Mouse (Mus musculus): ENCODE measurements around the gene 2900011O08Rik. TPM values are rescaled to one million over a fixed set of nuclear protein-coding genes. Genes with fewer than 3 reads are reported as not detected.
"Not testable (repeated sequence)": the region's sequence is repeated elsewhere in the genome, so short reads cannot be mapped to it uniquely, and the experiment has no call there.

Gene 2900011O08Rik
- polyA plus RNA-seq, 1 experiment from 2014 or later, result 2.0 TPM

- Histone ChIP-seq H3K4me1 (ENCODE audit: control insufficient read depth, insufficient read depth, low read length) (no peaks in the 10 kb centered on the region), H3K27ac (ENCODE audit: low read length) (no peak overlapping the region), H3K36me3 (ENCODE audit: control insufficient read depth, insufficient read depth, low read length) (no peaks in the 10 kb centered on the region), H3K9me3 (replicated peaks; ENCODE audit: control insufficient read depth, low read length) (no peaks in the 10 kb centered on the region), H3K27me3 (ENCODE audit: control insufficient read depth, insufficient read depth, low read length) (no peaks in the 10 kb centered on the region), H3K9ac (ENCODE audit: low read length) (no peak overlapping the region), H3K4me3 (replicated peaks; ENCODE audit: low read length) (no peak overlapping the region), H3K4me2 (ENCODE audit: low read depth, low read length) (no peak overlapping the region)
- no peak for ATAC-seq (ENCODE audit: insufficient read depth, low FRiP score)
- 21% methylated on average over 1 of the region's 1 CpGs for WGBS
Observed at GRCm38 (mm10) chr16:13962053-13962452, 24.4 kb upstream of the 2900011O08Rik start.

- H3K4me1 ChIP-seq (ENCODE audit: control insufficient read depth, insufficient read depth, low read length), result no peaks in the 10 kb centered on the region
- no peaks in the 10 kb centered on the region for H3K9me3 ChIP-seq (replicated peaks; ENCODE audit: control insufficient read depth, low read length)
- no peaks in the 10 kb centered on the region for H3K36me3 ChIP-seq (ENCODE audit: control insufficient read depth, insufficient read depth, low read length)
- H3K9ac ChIP-seq (ENCODE audit: low read length), result no peak overlapping the region
- no peak overlapping the region for H3K27ac ChIP-seq (ENCODE audit: low read length)
- no peak overlapping the region for H3K4me3 ChIP-seq (replicated peaks; ENCODE audit: low read length)
- H3K27me3 ChIP-seq (ENCODE audit: control insufficient read depth, insufficient read depth, low read length), result no peaks in the 10 kb centered on the region
- no peak overlapping the region for H3K4me2 ChIP-seq (ENCODE audit: low read depth, low read length)
- no peak for ATAC-seq (ENCODE audit: insufficient read depth, low FRiP score)
- WGBS, result 40% methylated on average over 1 of the region's 1 CpGs
Observed at GRCm38 (mm10) chr16:13969096-13969495, 17.3 kb upstream of the 2900011O08Rik start.

DNA sequence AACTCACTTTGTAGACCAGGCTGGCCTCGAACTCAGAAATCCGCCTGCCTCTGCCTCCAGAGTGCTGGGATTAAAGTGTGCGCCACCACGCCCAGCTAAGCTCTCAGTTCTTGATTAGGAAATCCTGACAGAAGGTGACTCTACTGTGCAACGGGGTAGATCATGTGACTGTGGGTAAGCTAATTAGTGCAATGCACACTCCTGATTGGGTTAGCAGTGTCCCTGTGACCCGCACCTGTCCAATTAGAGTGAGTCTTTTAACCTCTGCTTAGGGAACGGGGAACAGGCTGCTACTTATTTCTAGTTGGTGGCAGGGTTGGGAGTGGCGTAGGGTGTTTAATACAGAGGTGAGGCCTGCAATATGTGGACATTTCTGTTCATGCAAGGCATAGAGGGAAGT is 14.4 kb upstream of the 2900011O08Rik start:
- no peak for ATAC-seq (ENCODE audit: insufficient read depth, low FRiP score)
- Histone ChIP-seq H3K27ac (ENCODE audit: low read length) (no peak overlapping the region), H3K9me3 (replicated peaks; ENCODE audit: control insufficient read depth, low read length) (no peaks in the 10 kb centered on the region), H3K9ac (ENCODE audit: low read length) (no peak overlapping the region), H3K4me2 (ENCODE audit: low read depth, low read length) (no peak overlapping the region), H3K36me3 (ENCODE audit: control insufficient read depth, insufficient read depth, low read length) (no peaks in the 10 kb centered on the region), H3K4me3 (replicated peaks; ENCODE audit: low read length) (no peak overlapping the region), H3K4me1 (ENCODE audit: control insufficient read depth, insufficient read depth, low read length) (no peaks in the 10 kb centered on the region), H3K27me3 (ENCODE audit: control insufficient read depth, insufficient read depth, low read length) (no peaks in the 10 kb centered on the region)
- 86% methylated on average over 8 of the region's 8 CpGs for WGBS

GRCm38 (mm10) chr16:13976358-13976896 is 10.0 kb upstream of the 2900011O08Rik start:
- ATAC-seq (ENCODE audit: insufficient read depth, low FRiP score); H3K9me3 ChIP-seq (replicated peaks; ENCODE audit: control insufficient read depth, low read length); H3K9ac ChIP-seq (ENCODE audit: low read length); H3K4me2 ChIP-seq (ENCODE audit: low read depth, low read length); H3K27me3 ChIP-seq (ENCODE audit: control insufficient read depth, insufficient read depth, low read length); H3K4me3 ChIP-seq (replicated peaks; ENCODE audit: low read length); H3K36me3 ChIP-seq (ENCODE audit: control insufficient read depth, insufficient read depth, low read length); H3K4me1 ChIP-seq (ENCODE audit: control insufficient read depth, insufficient read depth, low read length); H3K27ac ChIP-seq (ENCODE audit: low read length): not testable (repeated sequence)
- WGBS, result 88% methylated on average over 4 of the region's 4 CpGs

DNA sequence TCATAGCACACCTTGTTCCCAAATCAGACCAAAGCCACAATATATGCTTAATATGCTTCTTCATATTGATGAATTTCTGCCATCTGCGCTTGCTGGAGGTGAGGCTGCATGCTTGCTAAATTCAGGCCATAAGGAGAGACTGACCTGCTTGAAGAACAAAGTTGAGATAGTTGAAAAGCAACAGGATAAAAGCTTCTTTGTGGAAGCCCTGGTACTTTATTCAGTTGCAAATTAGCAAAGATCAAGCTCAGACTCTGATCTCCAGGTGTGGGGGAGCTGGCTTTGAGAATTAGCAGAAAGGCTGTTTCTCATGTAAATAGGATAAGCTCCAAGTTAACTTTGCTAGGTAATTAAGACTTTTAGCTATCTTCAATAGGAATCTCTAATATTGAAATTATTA is 9.4 kb upstream of the 2900011O08Rik start:
- not testable (repeated sequence) for H3K27ac ChIP-seq (ENCODE audit: low read length); H3K4me1 ChIP-seq (ENCODE audit: control insufficient read depth, insufficient read depth, low read length); H3K9me3 ChIP-seq (replicated peaks; ENCODE audit: control insufficient read depth, low read length); H3K36me3 ChIP-seq (ENCODE audit: control insufficient read depth, insufficient read depth, low read length); H3K4me3 ChIP-seq (replicated peaks; ENCODE audit: low read length); H3K4me2 ChIP-seq (ENCODE audit: low read depth, low read length); ATAC-seq (ENCODE audit: insufficient read depth, low FRiP score); H3K9ac ChIP-seq (ENCODE audit: low read length); H3K27me3 ChIP-seq (ENCODE audit: control insufficient read depth, insufficient read depth, low read length)
- WGBS, result 58% methylated on average over 1 of the region's 1 CpGs

DNA sequence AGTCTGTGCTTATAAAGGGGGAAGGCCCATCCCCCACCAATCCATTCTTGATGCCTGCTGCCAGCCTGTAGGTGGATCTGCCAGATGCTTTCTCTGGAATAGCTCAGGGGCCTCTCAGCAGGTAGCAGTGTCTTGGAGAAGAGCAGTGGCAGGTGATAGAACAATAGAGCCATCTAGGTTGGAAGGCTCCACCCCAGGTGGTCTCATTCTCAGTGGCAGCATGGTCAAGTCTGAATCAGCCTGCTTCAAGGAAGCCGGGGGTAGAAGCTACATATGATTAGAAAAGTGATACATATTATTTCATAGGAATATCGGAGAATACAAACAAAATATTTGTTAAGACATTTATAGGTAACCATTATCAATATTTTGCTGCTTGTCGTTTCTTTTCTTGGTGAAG is 4.7 kb upstream of the 2900011O08Rik start:
- H3K4me1 ChIP-seq (ENCODE audit: control insufficient read depth, insufficient read depth, low read length); H3K27ac ChIP-seq (ENCODE audit: low read length); H3K9me3 ChIP-seq (replicated peaks; ENCODE audit: control insufficient read depth, low read length); H3K9ac ChIP-seq (ENCODE audit: low read length); H3K4me3 ChIP-seq (replicated peaks; ENCODE audit: low read length); H3K36me3 ChIP-seq (ENCODE audit: control insufficient read depth, insufficient read depth, low read length); H3K4me2 ChIP-seq (ENCODE audit: low read depth, low read length); H3K27me3 ChIP-seq (ENCODE audit: control insufficient read depth, insufficient read depth, low read length); ATAC-seq (ENCODE audit: insufficient read depth, low FRiP score): not testable (repeated sequence)
- 80% methylated on average over 3 of the region's 3 CpGs for WGBS

DNA sequence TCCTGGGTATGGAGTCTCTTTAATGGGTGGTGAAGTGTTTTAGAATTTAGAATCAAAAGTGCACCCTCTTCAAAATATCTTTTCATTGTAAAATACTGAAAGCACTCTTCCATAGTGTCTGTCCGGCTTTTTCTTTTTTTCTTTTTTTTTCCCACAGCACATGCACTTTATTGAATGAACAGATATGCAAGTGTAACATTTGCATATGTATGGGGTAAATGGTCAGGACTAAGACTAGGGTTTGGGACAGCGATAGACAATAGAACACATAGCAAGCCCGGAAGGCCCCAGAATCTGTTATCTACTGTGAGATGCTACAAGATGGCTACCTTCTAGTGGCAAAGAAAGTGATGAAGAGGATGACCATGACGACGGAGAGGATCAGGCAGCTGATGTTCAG is 3.2 kb upstream of the 2900011O08Rik start:
- Histone ChIP-seq H3K4me1 (ENCODE audit: control insufficient read depth, insufficient read depth, low read length) (no peaks in the 10 kb centered on the region; the same call in 1 of the 2 replicates), H3K27ac (ENCODE audit: low read length) (no peak overlapping the region), H3K9me3 (replicated peaks; ENCODE audit: control insufficient read depth, low read length) (no peaks in the 10 kb centered on the region), H3K4me3 (replicated peaks; ENCODE audit: low read length) (no peak overlapping the region), H3K9ac (ENCODE audit: low read length) (no peak overlapping the region), H3K27me3 (ENCODE audit: control insufficient read depth, insufficient read depth, low read length) (no peaks in the 10 kb centered on the region), H3K4me2 (ENCODE audit: low read depth, low read length) (no peak overlapping the region), H3K36me3 (ENCODE audit: control insufficient read depth, insufficient read depth, low read length) (no peaks in the 10 kb centered on the region)
- no peak for ATAC-seq (ENCODE audit: insufficient read depth, low FRiP score)
- WGBS, result 90% methylated on average over 5 of the region's 5 CpGs

- WGBS, result 65% methylated on average over 3 of the region's 3 CpGs
- Histone ChIP-seq H3K9ac (ENCODE audit: low read length) (no peak overlapping the region), H3K9me3 (replicated peaks; ENCODE audit: control insufficient read depth, low read length) (no peaks in the 10 kb centered on the region), H3K4me3 (replicated peaks; ENCODE audit: low read length) (peak overlapping the region; percentile 38; the same call in 1 of the 2 replicates), H3K27me3 (ENCODE audit: control insufficient read depth, insufficient read depth, low read length) (no peaks in the 10 kb centered on the region), H3K4me2 (ENCODE audit: low read depth, low read length) (peak overlapping the region; percentile 76; the same call in 1 of the 2 replicates), H3K36me3 (ENCODE audit: control insufficient read depth, insufficient read depth, low read length) (no peaks in the 10 kb centered on the region), H3K27ac (ENCODE audit: low read length) (no peak overlapping the region), H3K4me1 (ENCODE audit: control insufficient read depth, insufficient read depth, low read length) (no peaks in the 10 kb centered on the region; the same call in 1 of the 2 replicates)
- ATAC-seq (ENCODE audit: insufficient read depth, low FRiP score), result no peak
Observed at GRCm38 (mm10) chr16:13986197-13986573, 219 bp upstream of the 2900011O08Rik start.

DNA sequence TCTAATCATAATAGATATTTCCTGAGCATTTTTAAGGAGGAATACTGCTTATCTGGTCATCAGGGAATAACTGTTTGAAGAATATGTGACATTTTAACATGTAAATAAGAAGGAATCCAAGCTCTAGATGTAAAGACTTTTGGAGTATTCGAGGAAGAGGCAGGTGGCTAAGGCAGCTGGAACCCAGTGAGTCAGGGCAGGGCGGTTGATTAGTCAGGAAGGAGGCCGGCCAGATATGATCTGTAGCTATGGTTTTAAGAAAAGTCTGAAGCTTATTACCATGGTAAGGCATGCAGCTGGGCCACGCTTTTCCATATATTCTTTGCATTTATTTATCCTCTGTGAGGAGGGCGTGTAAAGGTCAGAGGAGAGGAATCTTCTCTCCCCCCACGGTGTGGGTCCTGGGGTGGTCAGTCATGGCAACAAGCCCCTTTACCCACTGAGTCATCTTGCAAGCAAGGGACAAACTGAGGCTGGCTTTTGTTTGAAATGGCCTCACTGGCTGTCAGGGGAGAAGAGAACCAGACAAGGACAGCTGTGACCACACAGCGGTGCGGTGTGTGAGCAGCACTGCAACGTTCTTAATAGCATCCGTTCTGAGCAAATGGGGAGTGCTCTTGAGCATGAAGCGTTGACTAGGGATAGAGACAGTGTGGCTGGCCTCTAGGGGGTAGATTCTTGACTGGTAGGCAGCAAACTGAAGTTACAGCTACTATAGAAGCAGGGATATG is 6.3 kb downstream of the 2900011O08Rik start:
- no peak for ATAC-seq (ENCODE audit: insufficient read depth, low FRiP score)

More for the DNA sequence above, 6.3 kb downstream of the 2900011O08Rik start:
- Histone ChIP-seq H3K27ac (ENCODE audit: low read length) (no peak overlapping the region), H3K4me3 (replicated peaks; ENCODE audit: low read length) (no peak overlapping the region), H3K27me3 (ENCODE audit: control insufficient read depth, insufficient read depth, low read length) (no peaks in the 10 kb centered on the region), H3K36me3 (ENCODE audit: control insufficient read depth, insufficient read depth, low read length) (no peaks in the 10 kb centered on the region), H3K4me1 (ENCODE audit: control insufficient read depth, insufficient read depth, low read length) (no peaks in the 10 kb centered on the region), H3K9me3 (replicated peaks; ENCODE audit: control insufficient read depth, low read length) (no peaks in the 10 kb centered on the region), H3K4me2 (ENCODE audit: low read depth, low read length) (no peak overlapping the region), H3K9ac (ENCODE audit: low read length) (no peak overlapping the region)
- WGBS, result 79% methylated on average over 11 of the region's 11 CpGs

Measured in stomach, embryonic 16.5 days (tissue).